Mouse (Mus musculus): ENCODE data around the gene Treh. TPM values are rescaled to one million over a fixed set of nuclear protein-coding genes. Genes with fewer than 3 reads are reported as not detected.

The Treh gene
- total and polyA plus RNA-seq, 2 experiments from 2014 or later = not detected

DNA sequence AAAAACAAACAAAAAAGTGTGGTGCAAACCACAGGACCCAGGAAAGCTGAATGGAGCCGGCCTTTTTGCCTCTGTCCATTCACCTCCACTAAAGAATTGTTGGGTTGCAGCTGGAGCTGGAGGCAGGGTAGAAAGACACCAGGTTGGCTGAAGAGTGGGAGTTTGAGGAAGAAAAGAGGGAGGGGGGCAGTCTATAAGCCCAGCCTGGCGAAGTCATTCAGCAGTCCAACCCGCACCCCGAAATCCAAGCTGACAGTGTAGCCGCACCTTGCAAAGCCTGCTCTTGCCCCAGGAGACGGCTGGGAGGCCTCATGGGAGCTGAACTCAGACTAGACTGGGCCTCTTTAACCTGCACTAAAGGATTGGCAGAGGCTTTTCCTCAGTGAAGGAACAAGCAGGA, 62.9 kb downstream of the Treh start:
- Histone ChIP-seq H3K27ac (ENCODE audit: low read depth, low read length) (no peak overlapping the region), H3K36me3 (ENCODE audit: insufficient read depth) (no peaks in the 10 kb centered on the region), H3K9me3 (ENCODE audit: low read length) (no peaks in the 10 kb centered on the region), H3K4me1 (ENCODE audit: insufficient read depth) (0 out of 2 replicates have a peak, but pooled peaks cover 7% of the 10 kb centered on the region), H3K9ac (no peak overlapping the region), H3K27me3 (ENCODE audit: insufficient read depth, low read length) (no peaks in the 10 kb centered on the region), H3K4me2 (ENCODE audit: low read depth) (no peak overlapping the region), H3K4me3 (ENCODE audit: low read depth, low read length) (no peak overlapping the region)
- TF ChIP-seq CTCF (IDR thresholded peaks at IDR 0.05; ENCODE audit: low read depth) = no peak
- ATAC-seq (no peak), DNase-seq (no peak)
- WGBS = 83% methylated on average over 6 of the region's 6 CpGs

Other genes starting within 250 kb of the Treh start
- not detected in 2 replicates for gene Foxr1, start 232.1 kb upstream of the Treh start, total RNA-seq (2014; rRNA removed)
- not detected in 2 replicates for gene Foxr1, start 232.1 kb upstream of the Treh start, polyA plus RNA-seq (2015; fragmentation: Nextera tagmentation; extraction: Ambion mirVana)
- not detected in 2 replicates for gene Upk2, start 218.3 kb upstream of the Treh start, total RNA-seq (2014; rRNA removed)
- gene Upk2, start 218.3 kb upstream of the Treh start, polyA plus RNA-seq (2015; fragmentation: Nextera tagmentation; extraction: Ambion mirVana) = not detected in 2 replicates
- 29.2 and 38.7 TPM in 2 replicates for gene Bcl9l, start 190.4 kb upstream of the Treh start, total RNA-seq (2014; rRNA removed)
- gene Bcl9l, start 190.4 kb upstream of the Treh start, polyA plus RNA-seq (2015; fragmentation: Nextera tagmentation; extraction: Ambion mirVana) = 9.3 and 13.0 TPM in 2 replicates
- gene Cxcr5, start 111.4 kb upstream of the Treh start, total RNA-seq (2014; rRNA removed) = not detected in 2 replicates
- not detected in 2 replicates for gene Cxcr5, start 111.4 kb upstream of the Treh start, polyA plus RNA-seq (2015; fragmentation: Nextera tagmentation; extraction: Ambion mirVana)
- gene Ddx6, start 68.3 kb upstream of the Treh start, total RNA-seq (2014; rRNA removed) = 59.2 and 76.2 TPM in 2 replicates
- 11.1 and 18.3 TPM in 2 replicates for gene Ddx6, start 68.3 kb upstream of the Treh start, polyA plus RNA-seq (2015; fragmentation: Nextera tagmentation; extraction: Ambion mirVana)
- 106 and 129 TPM in 2 replicates for gene Phldb1, start 62.0 kb downstream of the Treh start, total RNA-seq (2014; rRNA removed)
- gene Phldb1, start 62.0 kb downstream of the Treh start, polyA plus RNA-seq (2015; fragmentation: Nextera tagmentation; extraction: Ambion mirVana) = 28.2 and 34.3 TPM in 2 replicates
- 107 and 113 TPM in 2 replicates for gene Arcn1, start 94.6 kb downstream of the Treh start, total RNA-seq (2014; rRNA removed)
- gene Arcn1, start 94.6 kb downstream of the Treh start, polyA plus RNA-seq (2015; fragmentation: Nextera tagmentation; extraction: Ambion mirVana) = 86.0 and 105 TPM in 2 replicates
- gene Ift46, start 94.7 kb downstream of the Treh start, total RNA-seq (2014; rRNA removed) = 67.0 and 72.4 TPM in 2 replicates
- 158 and 166 TPM in 2 replicates for gene Ift46, start 94.7 kb downstream of the Treh start, polyA plus RNA-seq (2015; fragmentation: Nextera tagmentation; extraction: Ambion mirVana)
- gene Tmem25, start 126.1 kb downstream of the Treh start, total RNA-seq (2014; rRNA removed) = 11.8 and 12.8 TPM in 2 replicates
- gene Tmem25, start 126.1 kb downstream of the Treh start, polyA plus RNA-seq (2015; fragmentation: Nextera tagmentation; extraction: Ambion mirVana) = 11.6 and 14.9 TPM in 2 replicates
- gene Ttc36, start 129.8 kb downstream of the Treh start, total RNA-seq (2014; rRNA removed) = 0.69 and 2.6 TPM in 2 replicates
- gene Ttc36, start 129.8 kb downstream of the Treh start, polyA plus RNA-seq (2015; fragmentation: Nextera tagmentation; extraction: Ambion mirVana) = 0.68 and 0.71 TPM in 2 replicates
- gene Kmt2a, start 208.1 kb downstream of the Treh start, total RNA-seq (2014; rRNA removed) = 14.5 and 18.5 TPM in 2 replicates
- 6.7 and 13.7 TPM in 2 replicates for gene Kmt2a, start 208.1 kb downstream of the Treh start, polyA plus RNA-seq (2015; fragmentation: Nextera tagmentation; extraction: Ambion mirVana)
- 216 and 362 TPM in 2 replicates for gene Atp5l, start 247.5 kb downstream of the Treh start, total RNA-seq (2014; rRNA removed)
- 859 and 1,152 TPM in 2 replicates for gene Atp5l, start 247.5 kb downstream of the Treh start, polyA plus RNA-seq (2015; fragmentation: Nextera tagmentation; extraction: Ambion mirVana)